Mouse (Mus musculus): ENCODE measurements at regions not wholly inside any gene's neighbourhood (a gene's known extent, or its start where the extent isn't known, plus 50 kb on each side); places are given as distances from the start of the nearest gene placed in this dataset.

DNA sequence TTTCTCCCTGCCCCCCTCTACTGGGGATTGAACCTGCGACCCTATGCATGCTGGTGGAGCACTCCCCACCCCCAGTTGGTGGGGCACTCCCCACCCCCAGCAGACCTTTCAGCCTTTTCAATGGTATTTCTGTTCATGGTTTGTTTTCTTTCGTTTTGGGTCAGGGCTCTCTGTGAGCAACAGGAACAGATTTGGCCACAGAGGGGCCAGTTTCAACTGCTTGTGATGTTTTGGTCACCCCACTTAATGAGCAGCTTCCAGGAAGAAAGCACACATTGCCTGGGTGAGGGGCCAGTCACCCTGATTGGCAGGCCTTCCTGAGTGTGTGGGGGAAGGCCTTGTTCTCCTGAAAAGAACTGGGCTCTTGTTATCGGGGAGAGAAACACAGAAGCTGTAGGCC, 71.5 kb upstream of the Sulf2 start:
- DNase-seq = no peak

DNA sequence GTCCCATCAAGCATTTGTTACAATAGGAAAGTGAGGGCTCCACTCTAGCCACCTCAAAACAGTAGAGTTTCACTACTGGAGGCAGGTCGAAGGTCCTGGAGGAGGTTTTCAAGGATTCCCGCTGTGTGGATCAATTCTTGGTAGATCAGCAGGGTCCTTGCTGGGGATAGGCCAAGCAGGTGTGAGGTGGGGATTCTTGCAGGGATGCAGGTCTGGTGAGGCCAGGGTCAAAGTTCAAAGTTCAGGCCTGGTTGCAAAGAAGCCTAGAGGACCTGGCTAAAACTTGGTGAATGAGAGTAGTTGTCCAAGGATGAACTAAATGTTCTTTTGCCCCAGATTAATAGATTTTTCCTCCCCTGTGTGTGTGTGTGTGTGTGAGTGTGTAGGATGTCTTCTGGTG, 70.9 kb upstream of the Sulf2 start:
- no peak for DNase-seq

DNA sequence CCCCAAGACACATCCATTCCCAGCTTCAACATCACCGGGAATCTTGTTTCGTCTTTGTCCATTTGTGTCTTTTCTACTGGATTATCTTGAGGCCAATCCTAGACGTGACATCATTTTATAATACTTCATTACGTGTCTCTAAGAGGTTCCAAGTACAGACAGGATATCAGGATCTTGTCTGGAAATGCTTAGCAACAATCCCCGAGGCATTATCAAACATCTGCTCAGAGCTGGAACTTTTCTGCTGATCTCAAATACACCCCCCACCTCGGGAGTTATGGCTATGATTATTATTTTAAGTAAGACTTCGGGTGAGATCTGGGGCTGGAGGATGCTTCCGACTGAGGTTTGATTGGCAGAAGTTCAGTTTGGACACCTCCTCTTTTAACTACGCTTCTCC, 69.9 kb upstream of the Sulf2 start:
- no peak for DNase-seq

DNA sequence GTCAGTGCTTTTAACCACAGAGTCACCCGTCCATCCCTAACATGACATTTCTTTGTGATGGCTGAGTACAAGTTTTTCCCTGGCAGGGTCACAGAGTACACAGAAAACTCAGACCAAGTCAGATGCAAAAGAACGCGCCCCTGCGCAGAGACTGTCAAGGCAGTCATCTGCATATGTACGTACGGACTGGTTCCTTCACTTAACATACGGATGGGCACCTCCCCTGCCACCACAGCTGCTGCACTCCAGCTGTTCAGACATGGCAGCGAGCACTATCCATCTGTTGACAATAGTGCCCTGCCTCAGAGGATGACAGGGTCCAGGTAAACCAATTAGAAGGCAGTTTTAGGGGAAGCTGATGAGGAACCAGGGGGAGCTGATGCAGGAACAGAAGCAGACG, 63.3 kb upstream of the Sulf2 start:
- DNase-seq = no peak

DNA sequence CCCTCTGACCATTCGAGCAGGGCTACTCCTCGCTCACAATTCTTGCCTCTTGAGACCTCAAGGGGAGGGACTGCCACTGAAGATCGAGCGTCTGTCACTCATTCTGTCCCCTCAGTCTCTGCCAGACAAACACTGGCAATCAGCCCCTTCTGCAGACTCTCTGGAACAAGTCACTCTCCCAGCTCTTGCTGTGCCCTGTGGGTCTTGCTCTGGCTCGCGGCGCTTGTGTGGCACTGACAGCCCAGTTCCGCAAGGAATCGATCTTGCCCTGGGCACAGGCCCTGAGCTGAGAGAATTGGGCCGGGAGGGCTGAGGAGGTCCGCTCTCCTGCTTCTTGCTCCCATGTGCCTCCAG, 61.0 kb upstream of the Sulf2 start:
- no peak for DNase-seq

DNA sequence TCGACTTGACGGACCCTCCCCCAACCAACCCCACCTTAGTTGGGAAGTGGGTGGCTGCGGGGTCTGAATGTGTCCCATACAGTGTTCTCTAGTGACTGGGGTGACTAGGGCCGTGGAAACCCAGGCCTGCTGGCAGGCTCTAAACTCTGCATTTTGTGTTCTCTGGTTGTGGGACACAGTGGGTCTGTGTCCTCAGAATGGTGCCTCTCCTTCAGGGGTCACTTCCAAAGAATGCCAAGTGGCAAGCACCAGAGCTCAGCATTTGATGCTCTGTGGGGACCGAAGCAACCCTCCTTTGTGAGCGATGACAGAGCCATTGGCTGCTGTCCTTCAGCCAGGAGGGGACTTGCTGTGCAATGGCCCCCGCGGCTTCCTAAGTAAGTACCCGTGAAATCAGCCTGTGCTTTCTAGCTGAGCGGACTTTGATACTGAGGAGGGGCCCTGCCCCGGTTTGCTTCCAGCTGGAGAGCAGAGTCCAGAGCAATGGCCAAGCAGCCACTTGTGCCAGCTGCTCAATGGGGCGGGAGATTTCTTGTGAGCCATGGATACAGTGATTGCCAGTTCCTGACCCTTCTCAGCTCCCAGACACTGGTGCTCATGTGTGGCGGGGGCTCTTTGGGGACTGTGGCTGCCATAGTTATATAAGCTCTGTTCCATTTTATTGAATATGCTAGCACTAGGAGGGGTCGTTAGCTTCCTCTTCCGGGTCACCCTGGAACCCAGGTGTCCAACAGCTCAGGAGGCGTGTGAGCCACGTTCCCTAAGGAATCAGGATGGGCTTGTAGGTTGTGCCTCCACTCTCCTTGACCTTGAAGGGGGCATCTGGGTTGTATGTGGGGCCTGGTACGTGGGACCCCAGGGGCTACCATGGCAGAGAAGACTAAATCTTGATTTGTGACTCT, 60.4 kb upstream of the Sulf2 start:
- DNase-seq = peak; percentile 80

DNA sequence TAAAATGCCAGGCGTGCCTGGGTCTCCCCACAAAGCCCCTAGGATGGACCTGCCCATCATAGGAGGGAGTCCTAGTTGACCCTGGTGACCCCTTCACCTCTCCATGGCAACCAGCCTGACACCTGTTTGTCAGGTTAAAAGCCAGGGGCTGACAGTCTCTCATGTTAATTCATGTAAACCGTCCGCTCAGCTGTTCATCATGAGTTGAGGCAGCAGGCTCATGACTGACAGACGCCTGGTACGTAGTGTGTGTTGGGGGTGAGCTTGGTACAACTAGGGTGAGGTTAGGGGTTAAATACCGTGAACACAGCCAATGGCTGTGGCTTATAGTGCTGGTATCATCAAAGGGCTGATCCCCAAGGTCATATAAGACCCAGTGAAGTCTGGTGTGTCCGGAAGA, 59.7 kb upstream of the Sulf2 start:
- DNase-seq = no peak

DNA sequence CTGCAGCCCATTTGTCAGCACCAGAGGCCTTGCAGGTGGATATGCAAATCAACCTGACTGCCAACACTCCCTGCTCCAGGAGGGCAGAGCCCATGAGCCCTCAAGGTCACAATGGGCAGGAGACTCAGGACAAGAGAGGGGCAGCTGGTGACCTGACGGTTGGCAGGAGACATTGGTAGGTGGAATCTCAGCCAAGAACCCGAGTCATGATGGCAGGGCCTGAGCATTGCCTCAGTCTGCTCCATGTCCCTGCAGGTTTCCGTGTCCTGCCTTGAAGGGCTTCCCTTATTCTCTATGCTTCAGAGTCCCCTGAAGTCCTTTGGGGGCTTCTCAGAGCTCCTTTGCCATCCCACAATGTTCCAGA, 51.7 kb upstream of the Sulf2 start:
- DNase-seq = no peak

DNA sequence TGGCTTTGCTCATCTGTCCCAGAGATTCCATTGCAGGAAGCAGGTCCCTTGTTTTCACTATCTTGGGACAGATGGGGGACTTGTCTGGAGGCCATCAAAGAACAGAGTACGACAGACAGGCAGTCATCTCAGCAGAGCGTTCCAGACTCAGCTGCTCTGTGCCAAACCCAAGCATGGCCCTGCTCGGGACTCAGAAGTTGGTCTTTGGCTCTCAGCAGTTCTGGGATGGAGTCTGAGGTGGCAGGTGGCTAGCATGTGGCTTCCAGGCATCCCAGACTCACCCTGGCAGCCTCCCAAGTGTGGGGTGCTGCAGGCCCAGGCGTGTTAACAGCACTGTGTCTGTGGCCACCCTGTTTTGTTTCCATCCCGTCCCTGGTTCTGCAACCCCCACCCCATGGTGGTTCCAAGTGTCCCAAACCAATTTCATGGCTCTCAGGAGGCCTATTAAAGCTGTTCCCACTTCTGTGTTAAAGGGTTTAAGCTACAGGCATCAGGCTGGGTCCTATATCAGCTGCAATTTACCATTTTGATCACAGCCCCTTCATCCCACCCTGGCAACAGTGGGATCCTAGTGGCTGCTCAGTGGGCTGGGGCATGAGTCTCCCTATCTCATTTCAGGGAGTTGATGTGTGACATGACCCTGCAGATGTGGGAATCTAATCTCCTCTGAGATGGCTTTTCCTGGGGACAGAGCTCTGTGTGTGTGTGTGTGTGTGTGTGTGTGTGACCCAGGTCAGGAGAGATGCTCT, 51.1 kb upstream of the Sulf2 start:
- DNase-seq = no peak
